Mouse (Mus musculus) MEL (cell line): ENCODE data around the gene Gm20521. TPM values are rescaled to one million over a fixed set of nuclear protein-coding genes. Genes with fewer than 3 reads are reported as not detected.

ENCODE experiments used
- DNase-seq: peaks from one replicate; pipeline ENCODE4 v3.0.0; 2011; ENCODE audit warnings: low read depth, low spot score
- H3K27ac ChIP-seq: 2 replicates; pipeline ENCODE4 v1.5.1; 2012; ENCODE audit warnings: low read depth, mild to moderate bottlenecking, control low read depth, low read length, moderate library complexity; ENCODE audit not compliant: control insufficient read depth
- H3K27me3 ChIP-seq, 2 experiments: fragments of 150-350 bp in 1 of 2; sonication (generic) in 1 of 2; 2 replicates each; pipeline ENCODE4 v1.6.1; 2012; ENCODE audit warnings: low read length in 2 of 2, mild to moderate bottlenecking in 2 of 2, improper control_type of control experiment in 1 of 2, moderate library complexity in 1 of 2; ENCODE audit not compliant: insufficient read depth in 2 of 2, control insufficient read depth in 1 of 2
- H3K36me3 ChIP-seq, 2 experiments: 2 replicates each; pipeline ENCODE4 v1.6.1; 2012 to 2014; ENCODE audit warnings: low read length in 2 of 2, improper control_type of control experiment in 1 of 2, inconsistent platforms in 1 of 2, mild to moderate bottlenecking in 1 of 2; ENCODE audit not compliant: insufficient read depth in 2 of 2, control insufficient read depth in 1 of 2
- H3K4me1 ChIP-seq, 2 experiments: fragments of 150-350 bp in 1 of 2; sonication (generic) in 1 of 2; 2 replicates each; pipeline ENCODE4 v1.6.1; 2012; ENCODE audit warnings: low read length in 2 of 2, improper control_type of control experiment in 1 of 2, mild to moderate bottlenecking in 1 of 2; ENCODE audit not compliant: insufficient read depth in 2 of 2, control insufficient read depth in 1 of 2
- H3K4me3 ChIP-seq, 2 experiments: fragments of 150-350 bp in 1 of 2; sonication (generic) in 1 of 2; 2 replicates each; pipeline ENCODE4 v1.5.1; 2012; ENCODE audit warnings: low read depth in 2 of 2, low read length in 2 of 2, mild to moderate bottlenecking in 2 of 2, moderate library complexity in 2 of 2, control low read depth in 1 of 2, improper control_type of control experiment in 1 of 2; ENCODE audit not compliant: control insufficient read depth in 1 of 2, insufficient read depth in 1 of 2
- H3K79me2 ChIP-seq: 2 replicates; pipeline ENCODE4 v1.6.1; 2012; ENCODE audit warnings: mild to moderate bottlenecking, low read length, moderate library complexity; ENCODE audit not compliant: control insufficient read depth, poor library complexity, insufficient read depth
- H3K9ac ChIP-seq: 2 replicates; pipeline ENCODE4 v1.6.1; 2012; ENCODE audit warnings: low read depth, mild to moderate bottlenecking, control low read depth, low read length, moderate library complexity; ENCODE audit not compliant: control insufficient read depth, poor library complexity, severe bottlenecking
- H3K9me3 ChIP-seq: fragments of 150-350 bp; sonication (generic); replicated peaks from 2 replicates; pipeline ENCODE4 v1.6.1; 2012; ENCODE audit warnings: mild to moderate bottlenecking, low read length, improper control_type of control experiment, moderate library complexity; ENCODE audit not compliant: insufficient read depth
- CHD1 ChIP-seq: IDR thresholded peaks from 2 replicates; pipeline ENCODE4 v1.6.1; 2012; ENCODE audit warnings: low read depth, mild to moderate bottlenecking, inconsistent platforms, low read length, improper control_type of control experiment
- CTCF ChIP-seq, 3 experiments: IDR thresholded peaks in 2 of 3; conservative IDR thresholded peaks in 1 of 3; 2 replicates each; pipeline ENCODE4 v1.5.1; 2011 to 2012; ENCODE audit warnings: low read length in 3 of 3, low read depth in 2 of 3, mild to moderate bottlenecking in 2 of 3, improper control_type of control experiment in 1 of 3, inconsistent platforms in 1 of 3, mixed read lengths in 1 of 3, moderate library complexity in 1 of 3; ENCODE audit not compliant: control insufficient read depth in 1 of 3, insufficient read depth in 1 of 3, poor library complexity in 1 of 3, severe bottlenecking in 1 of 3
- E2F4 ChIP-seq: IDR thresholded peaks from 2 replicates; pipeline ENCODE4 v1.6.1; 2011; ENCODE audit warnings: low read depth, low read length, improper control_type of control experiment, borderline replicate concordance
- ELF1 ChIP-seq: IDR thresholded peaks from 2 replicates; pipeline ENCODE4 v1.6.1; 2014; ENCODE audit warnings: low read depth, mild to moderate bottlenecking, inconsistent platforms, low read length, improper control_type of control experiment, moderate library complexity
- EP300 ChIP-seq, 2 experiments: IDR thresholded peaks; 2 replicates each; pipeline ENCODE4 v1.6.1; 2011; ENCODE audit warnings: improper control_type of control experiment in 2 of 2, low read length in 2 of 2, low read depth in 1 of 2, mild to moderate bottlenecking in 1 of 2
- ETS1 ChIP-seq: IDR thresholded peaks from 2 replicates; pipeline ENCODE4 v1.6.1; 2012; ENCODE audit warnings: low read depth, mild to moderate bottlenecking, inconsistent platforms, low read length, improper control_type of control experiment, moderate library complexity
- GATA1 ChIP-seq: IDR thresholded peaks from 2 replicates; pipeline ENCODE4 v1.6.1; 2011; ENCODE audit warnings: low read depth, low read length, improper control_type of control experiment
- HCFC1 ChIP-seq: IDR thresholded peaks from 2 replicates; pipeline ENCODE4 v1.6.1; 2012; ENCODE audit warnings: low read depth, mild to moderate bottlenecking, inconsistent platforms, low read length, improper control_type of control experiment, moderate library complexity
- JUND ChIP-seq: IDR thresholded peaks from 2 replicates; pipeline ENCODE4 v1.6.1; 2011; ENCODE audit warnings: low read depth, mild to moderate bottlenecking, improper control_type of control experiment, low read length
- KAT2A ChIP-seq: conservative IDR thresholded peaks from 2 replicates; pipeline ENCODE4 v1.6.1; 2012; ENCODE audit warnings: low read depth, low read length, improper control_type of control experiment, inconsistent platforms
- MAFK ChIP-seq: IDR thresholded peaks from 2 replicates; pipeline ENCODE4 v1.6.1; 2011; ENCODE audit warnings: low read depth, mild to moderate bottlenecking, low read length, improper control_type of control experiment, borderline replicate concordance
- MAX ChIP-seq: IDR thresholded peaks from 2 replicates; pipeline ENCODE4 v1.6.1; 2011; ENCODE audit warnings: low read length, improper control_type of control experiment
- MEF2A ChIP-seq: IDR thresholded peaks from 2 replicates; pipeline ENCODE4 v1.6.1; 2014; ENCODE audit warnings: low read depth, mild to moderate bottlenecking, inconsistent platforms, low read length, improper control_type of control experiment; ENCODE audit not compliant: poor library complexity, insufficient replicate concordance, severe bottlenecking; ENCODE audit errors: extremely low read depth
- MYB ChIP-seq: IDR thresholded peaks from 2 replicates; pipeline ENCODE4 v1.6.1; 2011; ENCODE audit warnings: mild to moderate bottlenecking, low read depth, low read length, improper control_type of control experiment
- MYC ChIP-seq: IDR thresholded peaks from 2 replicates; pipeline ENCODE4 v1.6.1; 2011; ENCODE audit warnings: low read depth, mild to moderate bottlenecking, low read length, improper control_type of control experiment, moderate library complexity
- NELFE ChIP-seq: IDR thresholded peaks from 2 replicates; pipeline ENCODE4 v1.6.1; 2011; ENCODE audit warnings: low read depth, low read length, improper control_type of control experiment
- NRF1 ChIP-seq: IDR thresholded peaks from 2 replicates; pipeline ENCODE4 v1.6.1; 2014; ENCODE audit warnings: low read depth, mild to moderate bottlenecking, inconsistent platforms, low read length, improper control_type of control experiment, moderate library complexity; ENCODE audit not compliant: poor library complexity, insufficient read depth, severe bottlenecking
- RCOR1 ChIP-seq: IDR thresholded peaks from 2 replicates; pipeline ENCODE4 v1.6.1; 2012; ENCODE audit warnings: low read depth, mild to moderate bottlenecking, inconsistent platforms, low read length, improper control_type of control experiment
- SIN3A ChIP-seq: IDR thresholded peaks from 2 replicates; pipeline ENCODE4 v1.6.1; 2012; ENCODE audit warnings: low read length, improper control_type of control experiment, inconsistent platforms
- TAL1 ChIP-seq: IDR thresholded peaks from 2 replicates; pipeline ENCODE4 v1.6.1; 2012; ENCODE audit warnings: mild to moderate bottlenecking, inconsistent platforms, low read length, moderate library complexity, mixed read lengths
- UBTF ChIP-seq: IDR thresholded peaks from 2 replicates; pipeline ENCODE4 v1.6.1; 2012; ENCODE audit warnings: low read depth, mild to moderate bottlenecking, inconsistent platforms, low read length, improper control_type of control experiment, moderate library complexity, borderline replicate concordance; ENCODE audit not compliant: insufficient read depth
- ZMIZ1 ChIP-seq: IDR thresholded peaks from 2 replicates; pipeline ENCODE4 v1.6.1; 2012; ENCODE audit warnings: low read depth, mild to moderate bottlenecking, inconsistent platforms, low read length, improper control_type of control experiment, moderate library complexity
- polyA plus RNA-seq, 2 experiments: library from polyadenylated mRNA; stranded (reverse) in 1 of 2; unstranded in 1 of 2; fragments of >175 nt in 1 of 2; fragments of >200 nt in 1 of 2; gene quantifications; 2 replicates each; pipeline versions ENCODE4 v1.2.1 to v1.2.4; 2012; ENCODE audit warnings: low replicate concordance in 2 of 2, low read depth in 1 of 2; ENCODE audit not compliant: insufficient read length in 2 of 2, insufficient read depth in 1 of 2, missing spikeins in 1 of 2
- total RNA-seq: library from RNA; depleted of rRNA; stranded (reverse); fragments of 300-350 nt; gene quantifications from 2 replicates; pipeline ENCODE4 v1.2.3, GENCODE M21; 2012

Gene Gm20521
- total and polyA plus RNA-seq, 3 experiments, result 0.58 to 3.4 TPM; not detected in 1

DNA sequence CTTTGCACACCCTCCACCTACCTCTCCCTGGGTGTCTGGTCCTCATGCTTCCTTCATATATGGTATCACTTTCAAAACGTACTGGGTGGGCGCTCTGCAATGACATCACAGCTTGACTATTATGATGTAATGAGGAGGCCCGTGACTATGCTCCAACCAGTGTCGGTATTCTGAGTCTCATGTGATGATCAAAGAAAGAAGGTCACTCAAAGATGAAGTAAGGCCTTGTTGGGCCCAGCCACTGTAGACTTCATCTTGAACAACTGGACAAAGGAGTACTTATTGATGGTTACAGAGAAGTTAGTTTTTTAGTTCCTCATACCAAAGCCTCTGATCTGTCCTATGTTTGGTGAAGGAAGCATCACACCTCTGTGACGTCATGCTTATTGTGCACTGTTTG lies 12.4 kb upstream of the Gm20521 start, which contains the start of gene Homez:
Homez (minus strand) TSS at position 101 of the 400 bp plus-strand sequence.
- Histone ChIP-seq H3K79me2 (no peaks in the 10 kb centered on the region), H3K27me3 (no peaks in the 10 kb centered on the region), H3K9ac (no peak within 1 kb of the TSS), H3K27ac (no peak within 1 kb of the TSS), H3K9me3 (no peaks in the 10 kb centered on the region), H3K4me3 (no peak within 1 kb of the TSS), H3K4me1 (peaks cover 9 to 24% of the 10 kb centered on the region in 2 experiments), H3K36me3 (peaks cover 0 to 19% of the 10 kb centered on the region in 2 experiments; a peak in 2 of 4 replicates)
- no peak for DNase-seq
- TF ChIP-seq ZMIZ1, result no peak
- no peak for TF ChIP-seq EP300 (IDR thresholded peaks at IDR 0.05; ENCODE audit: low read depth in 1 of 2, low read length in 2 of 2)
- no peak for TF ChIP-seq E2F4
- TF ChIP-seq RCOR1, result no peak
- no peak for TF ChIP-seq MYB
- TF ChIP-seq JUND, result no peak
- TF ChIP-seq CTCF (IDR thresholded peaks at IDR 0.05 in 2 of 3, conservative IDR thresholded peaks at IDR 0.05 in 1 of 3; ENCODE audit: control insufficient read depth in 1 of 3, insufficient read depth in 1 of 3, low read depth in 2 of 3, low read length in 3 of 3, poor library complexity in 1 of 3, severe bottlenecking in 1 of 3), result no peak
- no peak for TF ChIP-seq ETS1
- TF ChIP-seq MEF2A, result no peak
- no peak for TF ChIP-seq NELFE
- no peak for TF ChIP-seq KAT2A
- no peak for TF ChIP-seq SIN3A
- TF ChIP-seq NRF1, result no peak
- no peak for TF ChIP-seq MYC
- no peak for TF ChIP-seq MAFK
- TF ChIP-seq HCFC1, result no peak
- no peak for TF ChIP-seq UBTF
- TF ChIP-seq GATA1, result no peak

DNA sequence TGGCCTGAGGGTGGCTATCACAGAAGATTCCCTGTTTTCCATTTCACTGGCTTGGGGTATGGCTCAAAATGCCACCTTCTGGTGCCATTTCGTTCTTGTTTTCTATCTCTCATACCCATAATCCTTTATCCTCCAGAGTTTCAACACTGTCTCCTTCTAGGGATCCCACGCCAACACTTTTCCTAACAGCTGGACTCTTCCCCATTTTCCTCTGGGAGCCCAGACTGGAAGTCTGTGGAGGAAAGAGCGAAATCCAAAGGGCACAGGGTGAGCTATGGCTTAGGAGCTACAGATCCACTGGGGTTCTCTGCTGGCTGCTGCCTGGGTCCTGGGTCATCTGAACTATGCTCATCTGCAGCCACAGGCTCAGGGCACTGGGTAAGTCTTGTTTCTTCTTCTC lies 9.1 kb upstream of the Gm20521 start:
- DNase-seq, result no peak
- no peaks in the 10 kb centered on the region for H3K9me3 ChIP-seq
- H3K36me3 ChIP-seq, result peaks cover 0 to 9% of the 10 kb centered on the region in 2 experiments; a peak in 1 of 4 replicates
- no peak for TF ChIP-seq MYC
- TF ChIP-seq TAL1, result no peak
- no peak for TF ChIP-seq CHD1
- no peak for TF ChIP-seq MAX
- no peak for TF ChIP-seq ZMIZ1
- TF ChIP-seq ELF1, result no peak
- no peak for TF ChIP-seq NELFE
- no peak overlapping the region for H3K27ac ChIP-seq
- no peaks in the 10 kb centered on the region for H3K27me3 ChIP-seq
- H3K79me2 ChIP-seq, result peaks cover 2% of the 10 kb centered on the region; the same call in 1 of the 2 replicates
- no peak overlapping the region for H3K9ac ChIP-seq
- H3K4me1 ChIP-seq, result peaks cover 3 to 11% of the 10 kb centered on the region in 2 experiments
- H3K4me3 ChIP-seq, result no peak overlapping the region
